Mouse (Mus musculus): ENCODE results near the gene Msrb1. TPM values are rescaled to one million over a fixed set of nuclear protein-coding genes. Genes with fewer than 3 reads are reported as not detected.

The Msrb1 gene
- total RNA-seq, 1 experiment from 2014 or later = 98.3 TPM

GRCm38 (mm10) chr17:24743896-24744295, 7.5 kb downstream of the Msrb1 start:
- DNase-seq = no peak

GRCm38 (mm10) chr17:24744381-24744780, 7.9 kb downstream of the Msrb1 start:
- no peak for DNase-seq

DNA sequence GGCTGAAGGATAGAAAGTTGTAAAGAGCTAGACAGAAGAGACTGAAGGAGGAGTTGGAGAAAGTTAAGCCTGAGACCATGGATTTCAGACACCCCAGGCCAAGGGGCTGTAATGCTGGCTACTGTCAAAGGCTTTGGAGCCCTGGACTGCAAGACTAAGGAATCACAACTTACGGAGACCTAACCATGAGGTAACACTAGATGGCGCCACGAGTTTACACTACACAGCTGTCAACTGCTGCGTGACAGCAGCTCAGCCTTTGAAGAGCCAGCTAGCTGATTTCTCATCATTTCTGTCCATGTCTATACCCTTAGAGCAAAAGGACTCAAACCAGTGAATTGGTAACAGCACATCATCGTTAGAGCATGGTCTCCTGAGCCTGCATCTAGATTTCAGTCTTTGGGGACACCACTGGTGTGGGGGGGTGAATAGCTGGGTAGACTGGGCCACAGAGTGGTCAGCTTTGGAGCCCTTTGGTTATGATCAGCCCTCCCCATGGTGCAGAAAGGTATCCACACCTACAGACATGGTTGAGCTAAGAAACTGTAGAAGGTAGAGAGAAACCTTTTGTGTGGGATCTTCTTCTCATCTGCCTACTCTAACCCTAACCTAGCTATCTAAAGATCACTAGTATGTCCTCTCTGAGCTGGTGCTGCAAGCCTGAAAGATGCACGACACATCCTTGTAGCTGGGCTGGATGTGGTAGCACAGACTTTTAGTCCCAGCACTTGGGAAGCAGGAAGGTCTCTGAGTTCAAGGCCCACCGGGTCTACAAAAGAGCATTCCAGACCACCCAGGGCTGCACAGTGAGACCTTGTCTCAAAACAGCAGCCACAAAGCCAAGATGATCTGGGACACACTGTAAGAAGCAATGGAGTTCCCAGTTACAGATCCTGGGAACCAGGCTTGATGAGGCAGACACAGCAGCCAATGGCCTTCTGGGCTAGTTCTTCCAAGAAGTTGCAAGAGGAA, 9.4 kb downstream of the Msrb1 start:
- DNase-seq = peak; percentile 90

DNA sequence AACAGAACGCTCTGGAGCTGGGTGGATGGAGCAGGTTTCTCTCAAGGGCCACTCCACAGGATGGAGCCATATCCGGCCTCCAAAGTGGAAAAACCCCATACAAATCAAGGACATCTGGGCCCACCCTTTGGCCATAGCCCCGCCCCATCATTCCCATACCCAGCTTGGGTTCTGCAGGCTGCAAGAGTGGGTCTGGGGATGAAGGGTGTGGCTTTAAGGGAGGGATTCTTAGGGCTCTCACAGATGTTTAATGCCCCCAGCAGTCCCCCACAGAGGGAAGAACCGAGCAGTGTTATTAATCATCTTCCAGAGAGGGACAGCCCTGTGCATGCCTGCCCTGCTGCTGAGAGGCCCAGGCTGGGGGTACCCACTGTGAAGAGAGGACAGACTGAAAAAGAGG, 10.5 kb downstream of the Msrb1 start:
- no peak for DNase-seq

DNA sequence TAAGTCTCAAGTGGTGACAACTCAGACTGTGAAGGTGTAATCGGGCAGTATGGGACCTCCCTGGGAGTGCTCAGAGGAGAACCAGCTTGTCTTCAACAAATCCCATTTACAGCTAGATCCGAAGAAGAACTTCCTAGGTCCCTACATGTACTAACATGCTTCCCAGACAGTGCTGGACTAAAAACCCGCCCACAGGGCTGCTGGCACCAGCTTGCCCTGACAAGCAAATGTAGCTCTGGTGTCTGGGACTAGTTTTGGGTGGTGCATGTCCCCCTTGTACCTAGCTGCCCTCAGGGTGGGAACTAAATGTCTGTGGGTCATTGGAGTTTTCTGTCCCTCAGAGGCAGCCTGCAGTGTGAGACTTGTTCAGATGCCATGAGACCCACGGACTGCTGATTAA, 15.1 kb downstream of the Msrb1 start:
- no peak for DNase-seq

- DNase-seq = peak; percentile 48
Observed at GRCm38 (mm10) chr17:24752415-24753394, 16.3 kb downstream of the Msrb1 start, which contains the start of gene Hs3st6. Hs3st6 (plus strand) TSS chr17:24752988.

GRCm38 (mm10) chr17:24757394-24757793, 21.0 kb downstream of the Msrb1 start:
- DNase-seq = no peak

GRCm38 (mm10) chr17:24761121-24761520, 24.7 kb downstream of the Msrb1 start:
- no peak for DNase-seq

GRCm38 (mm10) chr17:24765016-24765905, 28.8 kb downstream of the Msrb1 start:
- DNase-seq = peak; percentile 18

DNA sequence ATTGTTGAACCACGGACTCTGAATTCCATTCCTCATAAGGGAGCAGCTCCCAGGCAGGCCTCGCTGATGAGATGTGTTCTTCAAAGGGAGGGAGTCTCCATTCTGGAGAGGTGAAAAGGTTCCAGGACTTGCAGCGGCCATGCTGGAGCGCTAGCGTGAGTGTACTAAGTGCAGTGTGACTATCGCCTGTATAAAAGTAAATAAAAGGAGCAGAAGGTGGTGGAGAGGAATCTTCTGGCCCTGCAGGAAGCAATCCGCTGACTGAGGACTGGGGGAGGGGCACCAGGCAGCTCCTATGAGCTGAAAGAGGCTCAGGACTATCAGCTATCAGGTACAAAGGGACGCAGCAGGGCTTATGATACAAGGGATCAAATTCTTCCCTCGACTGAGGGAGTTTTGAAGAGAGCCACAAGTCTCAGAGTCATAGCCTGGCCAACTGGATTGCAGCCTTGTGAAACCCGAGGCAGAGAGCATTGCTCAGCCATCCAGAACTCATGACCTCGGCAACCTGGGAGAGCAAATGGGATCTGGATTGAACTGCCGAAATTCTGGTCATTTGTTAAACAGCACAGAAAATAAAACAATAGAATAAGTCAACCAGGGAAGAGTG, 29.9 kb downstream of the Msrb1 start:
- no peak for DNase-seq

- no peak for DNase-seq
Observed at GRCm38 (mm10) chr17:24769146-24769545, 32.7 kb downstream of the Msrb1 start.

DNA sequence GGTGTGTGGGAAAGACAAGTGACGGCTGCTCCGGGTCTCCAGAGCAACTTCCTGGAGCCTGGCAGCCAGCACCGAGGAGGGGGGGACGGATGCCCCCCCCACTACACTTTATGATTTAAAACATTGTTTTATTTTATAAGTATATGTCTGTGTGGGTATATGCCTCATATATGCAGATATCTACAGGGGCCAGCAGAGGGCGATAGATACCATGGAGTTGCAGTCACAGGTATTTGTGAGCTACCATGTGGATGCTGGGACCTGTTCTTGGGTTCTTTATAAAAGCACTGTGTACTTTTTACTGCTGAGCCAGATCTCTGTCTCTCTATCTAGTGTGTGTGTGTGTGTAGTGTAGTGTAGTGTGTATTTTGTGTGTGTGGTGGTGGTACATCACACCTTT, 36.8 kb downstream of the Msrb1 start:
- DNase-seq = no peak

DNA sequence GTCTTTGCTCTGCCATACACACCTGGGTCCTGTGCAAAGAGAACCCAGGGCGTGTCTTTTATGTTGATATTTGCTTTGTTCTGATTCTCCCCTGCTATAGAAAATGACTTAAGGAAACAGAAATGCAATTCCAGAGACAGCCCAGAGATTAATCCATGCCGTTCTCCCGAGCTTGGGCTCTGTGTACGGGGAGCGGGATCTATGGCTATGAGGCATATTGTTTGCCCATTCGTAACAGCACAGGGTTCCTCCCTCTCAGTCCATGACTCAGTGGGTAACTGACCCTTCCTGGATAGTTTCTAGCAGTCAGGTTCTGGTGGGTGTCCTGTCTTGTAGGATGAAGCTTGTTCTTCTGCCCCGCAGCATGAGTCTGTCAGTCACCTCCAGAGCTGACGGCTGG, 38.7 kb downstream of the Msrb1 start:
- DNase-seq = no peak

- no peak for DNase-seq
Observed at GRCm38 (mm10) chr17:24777073-24777472, 40.6 kb downstream of the Msrb1 start.

DNA sequence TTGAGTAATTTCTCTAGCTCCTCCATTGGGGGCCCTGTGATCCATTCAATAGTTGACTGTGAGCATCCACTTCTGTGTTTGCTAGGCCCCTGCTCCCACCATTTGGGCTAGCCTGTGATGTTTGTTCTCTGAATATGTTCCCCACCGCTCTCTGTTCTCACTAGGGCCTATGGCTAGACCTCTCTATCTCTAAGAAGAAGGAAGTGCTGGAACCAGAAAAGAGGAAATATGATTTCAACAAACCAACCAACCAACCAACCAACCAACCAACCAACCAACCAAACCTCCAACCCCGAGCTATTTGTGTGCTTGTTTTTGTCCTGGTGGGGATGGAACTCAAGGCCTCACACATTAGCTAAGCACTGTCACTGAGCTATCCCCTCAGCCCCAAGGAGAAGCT, 44.4 kb downstream of the Msrb1 start:
- DNase-seq = no peak

- no peak for DNase-seq
Observed at GRCm38 (mm10) chr17:24792190-24792589, 55.7 kb downstream of the Msrb1 start.

Other genes starting within 250 kb of the Msrb1 start
- gene Caskin1, start 248.0 kb upstream of the Msrb1 start, total RNA-seq (2021) = 14.8 and 16.1 TPM in 2 replicates
- gene Traf7, start 208.7 kb upstream of the Msrb1 start, total RNA-seq (2021) = 85.4 and 101 TPM in 2 replicates
- 1.1 and 1.8 TPM in 2 replicates for gene Rab26, start 202.4 kb upstream of the Msrb1 start, total RNA-seq (2021)
- gene Pkd1, start 186.8 kb upstream of the Msrb1 start, total RNA-seq (2021) = 42.2 and 44.3 TPM in 2 replicates
- 100 and 110 TPM in 2 replicates for gene Tsc2, start 104.0 kb upstream of the Msrb1 start, total RNA-seq (2021)
- gene Nthl1, start 104.0 kb upstream of the Msrb1 start, total RNA-seq (2021) = 7.2 and 7.7 TPM in 2 replicates
- gene Slc9a3r2, start 86.3 kb upstream of the Msrb1 start, total RNA-seq (2021) = 90.2 and 99.1 TPM in 2 replicates
- gene Npw, start 78.2 kb upstream of the Msrb1 start, total RNA-seq (2021) = not detected in 2 replicates
- gene Zfp598, start 67.0 kb upstream of the Msrb1 start, total RNA-seq (2021) = 44.5 and 47.4 TPM in 2 replicates
- gene Syngr3, start 46.7 kb upstream of the Msrb1 start, total RNA-seq (2021) = 1.8 and 5.7 TPM in 2 replicates
- 36.0 and 39.3 TPM in 2 replicates for gene Gfer, start 40.5 kb upstream of the Msrb1 start, total RNA-seq (2021)
- gene Noxo1, start 40.4 kb upstream of the Msrb1 start, total RNA-seq (2021) = 3.6 and 5.7 TPM in 2 replicates
- gene Tbl3, start 29.0 kb upstream of the Msrb1 start, total RNA-seq (2021) = 35.8 and 41.2 TPM in 2 replicates
- gene Rnf151, start 18.6 kb upstream of the Msrb1 start, total RNA-seq (2021) = not detected in 2 replicates
- 702 and 762 TPM in 2 replicates for gene Rps2, start 18.5 kb upstream of the Msrb1 start, total RNA-seq (2021)
- gene Ndufb10, start 12.2 kb upstream of the Msrb1 start, total RNA-seq (2021) = 418 and 458 TPM in 2 replicates
- 0.53 TPM in 1 of 2 replicates, not detected in the other for gene Rpl3l, start 8.8 kb upstream of the Msrb1 start, total RNA-seq (2021)
- gene Hs3st6, start 16.3 kb downstream of the Msrb1 start, total RNA-seq (2021) = 2.0 and 2.4 TPM in 2 replicates
- gene Meiob, start 67.6 kb downstream of the Msrb1 start, total RNA-seq (2021) = 0.67 and 0.71 TPM in 2 replicates
- gene Hagh, start 103.5 kb downstream of the Msrb1 start, total RNA-seq (2021) = 122 and 150 TPM in 2 replicates
- 40.6 and 43.0 TPM in 2 replicates for gene Fahd1, start 113.7 kb downstream of the Msrb1 start, total RNA-seq (2021)
- gene Igfals, start 129.4 kb downstream of the Msrb1 start, total RNA-seq (2021) = 1.2 and 12.2 TPM in 2 replicates
- gene Nubp2, start 149.7 kb downstream of the Msrb1 start, total RNA-seq (2021) = 39.5 and 48.8 TPM in 2 replicates
- 30.2 and 34.6 TPM in 2 replicates for gene Spsb3, start 150.0 kb downstream of the Msrb1 start, total RNA-seq (2021)
- gene Eme2, start 158.4 kb downstream of the Msrb1 start, total RNA-seq (2021) = 36.7 and 43.1 TPM in 2 replicates
- gene Mrps34, start 158.5 kb downstream of the Msrb1 start, total RNA-seq (2021) = 133 and 145 TPM in 2 replicates
- gene Nme3, start 159.9 kb downstream of the Msrb1 start, total RNA-seq (2021) = 46.1 and 47.4 TPM in 2 replicates
- 84.3 and 111 TPM in 2 replicates for gene Mapk8ip3, start 200.3 kb downstream of the Msrb1 start, total RNA-seq (2021)
- gene Jpt2, start 224.0 kb downstream of the Msrb1 start, total RNA-seq (2021) = 33.9 and 45.2 TPM in 2 replicates

Measured in adrenal gland, postnatal 14 days (tissue).